Mouse (Mus musculus) CH12.LX (cell line): ENCODE data around the gene Pold1. TPM values are rescaled to one million over a fixed set of nuclear protein-coding genes. Genes with fewer than 3 reads are reported as not detected.
A peak's percentile ranks its signal among the peaks of the same experiment; 100 is the strongest.

Experiments
- DNase-seq: peaks from one replicate; pipeline ENCODE4 v3.0.0-alpha.2; 2013; ENCODE audit errors: extremely low read depth
- H3K27ac ChIP-seq: 2 replicates; pipeline ENCODE4 v1.5.1; 2012; ENCODE audit warnings: low read depth, mild to moderate bottlenecking, control low read depth, moderate library complexity; ENCODE audit not compliant: insufficient read depth
- H3K27me3 ChIP-seq: replicated peaks from 2 replicates; pipeline ENCODE3; 2012; ENCODE audit warnings: inconsistent platforms
- H3K36me3 ChIP-seq, 2 experiments: replicated peaks in 1 of 2; 2 replicates each; pipeline versions ENCODE3 to v1.6.1; 2012; ENCODE audit warnings: inconsistent platforms in 1 of 2, low read length in 1 of 2, mild to moderate bottlenecking in 1 of 2, mixed read lengths in 1 of 2, moderate library complexity in 1 of 2; ENCODE audit not compliant: control insufficient read depth in 1 of 2, insufficient read depth in 1 of 2
- H3K4me1 ChIP-seq, 2 experiments: 2 replicates each; pipeline ENCODE4 v1.6.1; 2012; ENCODE audit warnings: inconsistent platforms in 1 of 2, moderate library complexity in 1 of 2; ENCODE audit not compliant: insufficient read depth in 2 of 2, control insufficient read depth in 1 of 2
- H3K4me2 ChIP-seq: 2 replicates; pipeline ENCODE4 v1.6.1; 2012; ENCODE audit warnings: low read depth, mild to moderate bottlenecking, control low read depth; ENCODE audit not compliant: poor library complexity, insufficient read depth, severe bottlenecking
- H3K4me3 ChIP-seq, 3 experiments: fragments of 150-350 bp in 1 of 3; sonication (generic) in 1 of 3; replicated peaks in 1 of 3; 2 replicates each; pipeline versions ENCODE3 to v1.5.1; 2011 to 2012; ENCODE audit warnings: low read depth in 2 of 3, low read length in 2 of 3, mild to moderate bottlenecking in 2 of 3, moderate library complexity in 2 of 3, control low read depth in 1 of 3, improper control_type of control experiment in 1 of 3, inconsistent platforms in 1 of 3, mixed read lengths in 1 of 3; ENCODE audit not compliant: poor library complexity in 1 of 3
- H3K79me2 ChIP-seq: replicated peaks from 2 replicates; pipeline ENCODE4 v1.6.1; 2012; ENCODE audit warnings: mild to moderate bottlenecking, moderate library complexity; ENCODE audit not compliant: control insufficient read depth, poor library complexity, insufficient read depth, severe bottlenecking; ENCODE audit errors: extremely low read depth
- H3K9ac ChIP-seq: 2 replicates; pipeline ENCODE4 v1.6.1; 2012; ENCODE audit warnings: low read depth, mild to moderate bottlenecking, control low read depth, moderate library complexity; ENCODE audit not compliant: insufficient read depth
- H3K9me3 ChIP-seq: replicated peaks from 2 replicates; pipeline ENCODE3; 2012; ENCODE audit warnings: low read length, inconsistent platforms, mixed read lengths
- EP300 ChIP-seq: IDR thresholded peaks from 2 replicates; pipeline ENCODE4 v1.6.1; 2011; ENCODE audit warnings: low read length, improper control_type of control experiment
- ETS1 ChIP-seq: conservative IDR thresholded peaks from 2 replicates; pipeline ENCODE4 v1.6.1; 2012; ENCODE audit warnings: low read depth, mild to moderate bottlenecking, inconsistent platforms, low read length, improper control_type of control experiment, moderate library complexity
- IRF4 ChIP-seq: IDR thresholded peaks from 2 replicates; pipeline ENCODE4 v1.6.1; 2014; ENCODE audit warnings: low read depth, mild to moderate bottlenecking, inconsistent platforms, low read length, improper control_type of control experiment
- KAT2A ChIP-seq: IDR thresholded peaks from 2 replicates; pipeline ENCODE4 v1.6.1; 2012; ENCODE audit warnings: low read length, improper control_type of control experiment, inconsistent platforms; ENCODE audit not compliant: insufficient replicate concordance
- MAFK ChIP-seq: IDR thresholded peaks from 2 replicates; pipeline ENCODE4 v1.6.1; 2011; ENCODE audit warnings: low read length, improper control_type of control experiment; ENCODE audit not compliant: insufficient replicate concordance
- MAZ ChIP-seq: IDR thresholded peaks from 2 replicates; pipeline ENCODE4 v1.6.1; 2012; ENCODE audit warnings: low read depth, mild to moderate bottlenecking, inconsistent platforms, low read length, improper control_type of control experiment, moderate library complexity
- NRF1 ChIP-seq: IDR thresholded peaks from 2 replicates; pipeline ENCODE4 v1.6.1; 2014; ENCODE audit warnings: low read depth, mild to moderate bottlenecking, inconsistent platforms, low read length, improper control_type of control experiment, moderate library complexity
- RAD21 ChIP-seq: IDR thresholded peaks from 2 replicates; pipeline ENCODE4 v1.6.1; 2011; ENCODE audit warnings: low read depth, mild to moderate bottlenecking, low read length, improper control_type of control experiment, moderate library complexity
- RCOR1 ChIP-seq: conservative IDR thresholded peaks from 2 replicates; pipeline ENCODE4 v1.6.1; 2012; ENCODE audit warnings: low read depth, mild to moderate bottlenecking, inconsistent platforms, low read length, improper control_type of control experiment
- SIN3A ChIP-seq: IDR thresholded peaks from 2 replicates; pipeline ENCODE4 v1.6.1; 2012; ENCODE audit warnings: low read length, improper control_type of control experiment, inconsistent platforms
- TBP ChIP-seq: conservative IDR thresholded peaks from 2 replicates; pipeline ENCODE4 v1.6.1; 2011; ENCODE audit warnings: low read depth, low read length, improper control_type of control experiment
- ZMIZ1 ChIP-seq: IDR thresholded peaks from 2 replicates; pipeline ENCODE4 v1.6.1; 2012; ENCODE audit warnings: low read depth, mild to moderate bottlenecking, inconsistent platforms, low read length, improper control_type of control experiment
- ZNF384 ChIP-seq: IDR thresholded peaks from 2 replicates; pipeline ENCODE4 v1.6.1; 2012; ENCODE audit warnings: low read depth, low read length, improper control_type of control experiment, inconsistent platforms
- dilution Hi-C: fragments of 300-500 bp; cut with MboI; formaldehyde crosslinking; loops from 2 replicates; pipeline ENCODE4 v1.14.3; 2020; ENCODE audit warnings: low sequenced_read_pairs; ENCODE audit not compliant: extremely low pct_unique_long_range_greater_than_20kb, extremely low pct_ligation_motif_present
- in situ Hi-C: fragments of 300-500 bp; cut with MboI; formaldehyde crosslinking; loops from 3 replicates; pipeline ENCODE4 v1.14.3; 2019; ENCODE audit warnings: low sequenced_read_pairs, low pct_ligation_motif_present, low pct_unique_long_range_greater_than_20kb, mixed read lengths
- polyA plus RNA-seq: library from polyadenylated mRNA; unstranded; fragments of >175 nt; gene quantifications from 2 replicates; pipeline ENCODE4 v1.2.1, GENCODE M21; 2012; ENCODE audit warnings: low read depth; ENCODE audit not compliant: insufficient read length
- total RNA-seq, 2 experiments: library from RNA; depleted of rRNA; stranded (reverse); fragments of 300-350 nt in 1 of 2; fragments of >200 nt in 1 of 2; gene quantifications; 2 replicates each; pipeline ENCODE4 v1.2.3; 2012 to 2014

Gene Pold1
- total and polyA plus RNA-seq, 3 experiments, result 49.3 to 131 (median 67.6) TPM

DNA sequence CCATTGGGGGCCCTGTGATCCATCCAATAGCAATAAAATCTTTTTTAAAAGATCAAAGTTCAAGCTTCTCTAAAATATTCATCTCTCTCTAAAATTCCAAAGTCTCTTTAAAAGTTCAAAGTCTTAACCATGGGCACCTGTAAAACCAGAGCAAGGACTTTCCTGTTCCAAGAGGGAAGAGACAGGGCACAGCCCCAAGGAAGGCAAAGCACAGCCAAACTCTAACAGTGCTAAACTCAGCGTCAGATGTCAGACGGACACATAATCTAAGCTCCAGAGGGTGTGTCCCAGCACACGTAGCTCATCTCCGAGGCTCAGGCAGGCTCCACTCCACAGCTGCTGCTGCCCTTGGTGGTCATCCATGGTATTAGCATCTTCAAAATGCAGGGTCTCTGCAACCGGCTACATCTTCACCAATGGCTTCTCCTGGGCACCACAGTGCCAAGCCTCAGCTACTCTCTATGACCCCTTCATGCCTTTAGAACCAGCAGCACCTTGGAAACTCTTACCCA is 27.7 kb upstream of the Pold1 start:
- Histone ChIP-seq H3K36me3 (peaks cover 13 to 40% of the 10 kb centered on the region in 2 experiments), H3K4me3 (no peak overlapping the region), H3K9me3 (peaks cover 11% of the 10 kb centered on the region), H3K27ac (no peak overlapping the region), H3K4me2 (no peak overlapping the region)
- TF ChIP-seq ZNF384, result no peak
- no peak for TF ChIP-seq MAZ
- TF ChIP-seq IRF4, result no peak
- no peak for TF ChIP-seq RCOR1
- no peak for TF ChIP-seq NRF1
- no peak for TF ChIP-seq EP300
- no peak for TF ChIP-seq ZMIZ1
- no peak for TF ChIP-seq RAD21
- TF ChIP-seq, all 38 proteins: peak for 0
- in situ Hi-C loops (no loop called here), dilution Hi-C loops (no loop called here)
- H3K9ac ChIP-seq, result no peak overlapping the region
- no peaks in the 10 kb centered on the region for H3K27me3 ChIP-seq
- DNase-seq, result no peak
- peaks cover 5 to 18% of the 10 kb centered on the region in 2 experiments for H3K4me1 ChIP-seq
- H3K79me2 ChIP-seq, result peaks cover 19% of the 10 kb centered on the region

DNA sequence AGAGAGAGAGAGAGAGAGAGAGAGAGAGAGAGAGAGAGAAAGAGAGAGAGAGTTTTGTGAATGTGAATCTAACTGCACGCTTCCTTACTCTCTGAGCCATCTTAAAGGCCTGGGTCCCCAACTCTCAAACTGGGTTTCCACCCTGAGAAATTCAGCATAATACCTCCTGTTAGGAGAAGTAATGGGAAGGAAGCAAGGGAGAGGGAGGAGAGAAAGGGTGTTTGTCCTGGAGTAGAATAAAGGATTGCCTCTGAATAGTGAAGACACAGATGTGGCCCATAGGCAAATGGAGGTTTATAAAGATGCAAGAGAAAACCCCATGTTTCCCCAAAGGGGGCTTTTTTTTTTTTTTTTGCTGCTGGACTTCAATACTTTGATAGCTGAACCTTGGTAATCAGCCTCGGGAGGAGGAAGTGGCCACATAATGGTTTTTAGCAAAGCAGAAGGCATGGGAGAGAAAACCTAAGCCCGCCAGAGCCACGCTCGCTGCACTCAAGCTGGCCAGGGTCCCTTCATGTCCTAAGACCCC is 24.4 kb upstream of the Pold1 start:
- DNase-seq, result no peak
- peaks cover 15% of the 10 kb centered on the region for H3K9me3 ChIP-seq
- H3K9ac ChIP-seq, result peak overlapping the region; percentile 64
- no peaks in the 10 kb centered on the region for H3K27me3 ChIP-seq
- TF ChIP-seq MAFK (no peak), ETS1 (no peak), KAT2A (no peak), TBP (no peak), SIN3A (no peak), ZNF384 (peak; percentile 92)
- H3K36me3 ChIP-seq, result peaks cover 7 to 20% of the 10 kb centered on the region in 2 experiments
- in situ Hi-C loops (no loop called here), dilution Hi-C loops (no loop called here)
- peak overlapping the region; percentile 54 to 67 (median 57) for H3K4me3 ChIP-seq
- H3K27ac ChIP-seq, result peak overlapping the region; percentile 83
- peaks cover 12 to 43% of the 10 kb centered on the region in 2 experiments for H3K4me1 ChIP-seq
- H3K4me2 ChIP-seq, result peak overlapping the region; percentile 86
- peaks cover 16% of the 10 kb centered on the region for H3K79me2 ChIP-seq
